Mouse (Mus musculus) spleen, adult 2 months (tissue): ENCODE results near the gene Ppfibp2. TPM values are rescaled to one million over a fixed set of nuclear protein-coding genes. Genes with fewer than 3 reads are reported as not detected.

ENCODE experiments used
- DNase-seq, 2 experiments: peaks; one replicate each; pipeline versions ENCODE4 v3.0.0 to v3.0.0-alpha.2; 2012 to 2021; ENCODE audit warnings: low spot score in 2 of 2, low read depth in 1 of 2
- H3K27ac ChIP-seq: fragments of 200-500 bp; 2 replicates; pipeline ENCODE4 v1.5.1; 2012; ENCODE audit warnings: low read length, inconsistent platforms; ENCODE audit not compliant: insufficient read depth
- H3K27me3 ChIP-seq: fragments of 200-500 bp; 2 replicates; pipeline ENCODE4 v1.6.1; 2012; ENCODE audit warnings: mild to moderate bottlenecking, moderate library complexity, low read length, inconsistent platforms; ENCODE audit not compliant: control insufficient read depth, insufficient read depth
- H3K36me3 ChIP-seq: fragments of 200-500 bp; 2 replicates; pipeline ENCODE4 v1.6.1; 2012; ENCODE audit warnings: mild to moderate bottlenecking, low read length, inconsistent platforms; ENCODE audit not compliant: control insufficient read depth, insufficient read depth
- H3K4me1 ChIP-seq: fragments of 200-500 bp; 2 replicates; pipeline ENCODE4 v1.6.1; 2011; ENCODE audit warnings: inconsistent platforms; ENCODE audit not compliant: control insufficient read depth, insufficient read depth, insufficient read length
- H3K4me3 ChIP-seq: fragments of 200-500 bp; 2 replicates; pipeline ENCODE4 v1.5.1; 2011; ENCODE audit warnings: mild to moderate bottlenecking, inconsistent platforms; ENCODE audit not compliant: insufficient read depth, insufficient read length; ENCODE audit errors: extremely low read depth
- CTCF ChIP-seq: fragments of 200-500 bp; IDR thresholded peaks from 2 replicates; pipeline ENCODE4 v1.5.1; 2011; ENCODE audit warnings: mild to moderate bottlenecking, inconsistent platforms; ENCODE audit not compliant: insufficient read depth, insufficient read length, insufficient replicate concordance; ENCODE audit errors: extremely low read depth
- POLR2A ChIP-seq: fragments of 200-500 bp; IDR thresholded peaks from 2 replicates; pipeline ENCODE4 v1.6.1; 2011; ENCODE audit warnings: low read depth, low read length, inconsistent platforms
- WGBS: fragments of 180-500 bp; shearing (Covaris S2); methylation state at CpG from one replicate; pipeline ENCODE4 v1.1.7; 2018; 5-methylcytosine and 5-hydroxymethylcytosine counted together
- polyA plus RNA-seq: library from polyadenylated mRNA; depleted of rRNA; stranded (reverse); fragments of >200 nt; gene quantifications from 2 replicates; pipeline ENCODE4 v1.2.3, GENCODE M21; 2012

Gene Ppfibp2
- polyA plus RNA-seq, 1 experiment = 5.5 TPM

DNA sequence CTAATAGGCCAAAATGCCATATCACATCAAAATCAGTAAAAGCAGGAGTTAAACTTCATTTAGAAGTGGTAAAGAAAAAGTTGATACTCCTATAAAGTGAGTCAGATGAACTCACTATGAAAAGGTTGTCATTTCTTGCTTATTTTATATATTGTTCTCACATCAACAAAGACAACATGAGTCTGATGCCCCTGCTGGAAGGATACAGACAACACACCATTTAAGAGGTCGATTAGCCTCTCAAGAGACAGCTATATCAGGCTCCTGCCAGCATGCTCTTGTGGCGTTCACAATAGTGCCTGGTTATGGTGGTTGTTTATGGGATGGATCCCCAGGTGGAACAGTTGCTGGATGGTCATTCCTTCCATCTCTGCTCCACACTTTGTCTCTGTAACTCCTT is 138.2 kb downstream of the Ppfibp2 start:
- DNase-seq = no peak
- no peaks in the 10 kb centered on the region for H3K4me1 ChIP-seq
- peaks cover 3% of the 10 kb centered on the region for H3K36me3 ChIP-seq
- H3K27me3 ChIP-seq = no peaks in the 10 kb centered on the region
- H3K4me3 ChIP-seq = no peak overlapping the region
- TF ChIP-seq CTCF (no peak), POLR2A (no peak)
- WGBS = 77% methylated on average over 2 of the region's 2 CpGs
- no peak overlapping the region for H3K27ac ChIP-seq

DNA sequence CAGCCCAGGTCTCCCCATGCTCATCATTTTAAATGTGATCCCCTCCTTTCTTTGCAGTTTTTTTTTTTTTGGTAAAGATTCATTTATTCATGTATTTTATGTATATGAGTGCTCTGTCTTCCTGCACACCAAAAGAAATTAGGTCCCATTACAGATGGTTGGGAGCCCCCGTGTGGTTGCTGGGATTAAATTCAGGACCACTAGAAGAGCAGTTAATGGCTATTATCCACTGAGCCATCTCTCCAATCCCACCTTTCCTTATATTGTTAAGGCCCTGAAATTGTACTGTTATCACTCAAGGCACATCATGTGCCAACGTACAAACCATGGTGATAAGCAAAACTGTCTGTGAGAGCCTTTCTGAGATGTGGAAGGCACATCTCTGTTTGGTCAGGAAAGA is 143.7 kb downstream of the Ppfibp2 start:
- TF ChIP-seq CTCF = no peak
- no peak for TF ChIP-seq POLR2A
- no peak for DNase-seq
- H3K4me3 ChIP-seq = no peak overlapping the region
- no peak overlapping the region for H3K27ac ChIP-seq
- WGBS = 54% methylated on average over 2 of the region's 2 CpGs
- H3K4me1 ChIP-seq = no peaks in the 10 kb centered on the region
- peaks cover 3% of the 10 kb centered on the region for H3K36me3 ChIP-seq
- no peaks in the 10 kb centered on the region for H3K27me3 ChIP-seq

DNA sequence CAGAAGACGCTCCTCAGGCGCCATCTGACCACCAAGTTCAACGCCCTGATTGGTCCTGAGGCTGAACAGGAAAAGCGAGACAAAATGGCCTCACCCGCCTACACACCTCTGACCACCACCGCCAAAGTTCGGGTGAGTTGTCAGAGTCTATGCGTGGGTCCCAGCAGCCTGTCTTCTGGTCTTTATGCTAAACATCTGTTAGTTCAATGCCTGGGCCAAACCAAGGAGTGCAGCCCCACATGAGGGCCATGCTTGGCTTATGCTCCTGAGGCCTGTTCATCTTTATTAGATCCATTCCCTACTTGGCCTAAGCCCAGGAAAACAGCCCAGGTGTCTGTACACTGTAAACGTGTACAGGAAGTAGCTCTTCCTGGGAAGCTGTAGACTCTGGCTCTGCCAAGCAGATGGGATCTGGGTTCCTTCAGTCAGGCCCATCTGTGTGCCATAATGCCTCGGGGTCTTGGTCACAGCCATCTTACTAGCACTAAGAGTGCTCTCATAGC is 148.0 kb downstream of the Ppfibp2 start:
- Histone ChIP-seq H3K4me3 (no peak overlapping the region), H3K27ac (no peak overlapping the region), H3K36me3 (peaks cover 3% of the 10 kb centered on the region), H3K27me3 (no peaks in the 10 kb centered on the region), H3K4me1 (no peaks in the 10 kb centered on the region)
- 90% methylated on average over 10 of the region's 10 CpGs for WGBS
- no peak for DNase-seq
- TF ChIP-seq POLR2A (no peak), CTCF (no peak)

DNA sequence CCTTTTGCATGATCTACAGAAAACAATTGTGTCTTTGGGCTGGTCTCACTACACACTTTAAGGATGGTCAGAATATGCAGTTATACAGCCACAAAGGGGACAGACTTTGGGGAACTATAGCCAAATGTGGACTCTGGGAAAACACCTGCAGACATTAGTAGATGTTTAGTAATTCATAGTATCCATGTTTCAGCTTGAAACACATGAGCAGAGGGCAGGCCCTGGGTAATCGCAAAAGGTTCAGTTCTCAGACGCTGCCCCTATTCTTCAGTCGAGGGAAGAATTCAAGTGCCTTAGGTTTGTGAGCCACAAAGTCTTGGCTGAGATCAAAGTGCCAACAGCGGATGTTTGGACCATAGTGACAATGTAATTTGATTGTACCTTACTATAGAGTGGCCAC is 149.4 kb downstream of the Ppfibp2 start:
- Histone ChIP-seq H3K36me3 (peaks cover 3% of the 10 kb centered on the region), H3K27me3 (no peaks in the 10 kb centered on the region), H3K27ac (no peak overlapping the region), H3K4me3 (no peak overlapping the region), H3K4me1 (no peaks in the 10 kb centered on the region)
- no peak for DNase-seq
- 89% methylated on average over 4 of the region's 4 CpGs for WGBS
- no peak for TF ChIP-seq POLR2A
- TF ChIP-seq CTCF = no peak

- Histone ChIP-seq H3K27me3 (no peaks in the 10 kb centered on the region), H3K4me1 (no peaks in the 10 kb centered on the region), H3K27ac (no peak overlapping the region), H3K36me3 (peaks cover 3% of the 10 kb centered on the region), H3K4me3 (no peak overlapping the region)
- WGBS = 81% methylated on average over 2 of the region's 2 CpGs
- no peak for DNase-seq
- no peak for TF ChIP-seq POLR2A
- no peak for TF ChIP-seq CTCF
Measured at GRCm38 (mm10) chr7:107745111-107745510, 150.1 kb downstream of the Ppfibp2 start.

DNA sequence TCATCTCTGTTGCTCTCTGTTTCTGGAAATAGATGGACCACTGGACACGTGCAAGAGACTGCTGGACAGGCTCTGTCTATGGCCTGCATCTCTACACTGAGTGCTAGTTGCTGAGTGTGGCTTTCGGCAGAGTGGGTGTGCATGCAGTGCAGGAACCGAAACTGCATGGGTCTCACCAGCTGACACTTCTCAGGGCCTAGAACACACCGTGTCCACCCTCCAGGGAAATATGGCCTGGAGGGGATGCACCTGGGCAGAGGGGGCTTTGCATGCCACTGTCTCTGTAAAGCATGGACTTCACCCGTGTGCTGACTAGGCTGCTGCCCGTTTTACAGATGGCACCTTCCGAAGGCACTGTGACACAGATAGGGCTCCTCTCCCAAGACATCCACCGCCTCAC is 151.0 kb downstream of the Ppfibp2 start:
- no peaks in the 10 kb centered on the region for H3K27me3 ChIP-seq
- TF ChIP-seq POLR2A = no peak
- no peak for TF ChIP-seq CTCF
- H3K27ac ChIP-seq = no peak overlapping the region; the same call in 1 of the 2 replicates
- 74% methylated on average over 8 of the region's 8 CpGs for WGBS
- H3K4me3 ChIP-seq = no peak overlapping the region
- peaks cover 3% of the 10 kb centered on the region for H3K36me3 ChIP-seq
- no peaks in the 10 kb centered on the region for H3K4me1 ChIP-seq
- peak in 1 of 2 experiments; percentile 12 for DNase-seq

DNA sequence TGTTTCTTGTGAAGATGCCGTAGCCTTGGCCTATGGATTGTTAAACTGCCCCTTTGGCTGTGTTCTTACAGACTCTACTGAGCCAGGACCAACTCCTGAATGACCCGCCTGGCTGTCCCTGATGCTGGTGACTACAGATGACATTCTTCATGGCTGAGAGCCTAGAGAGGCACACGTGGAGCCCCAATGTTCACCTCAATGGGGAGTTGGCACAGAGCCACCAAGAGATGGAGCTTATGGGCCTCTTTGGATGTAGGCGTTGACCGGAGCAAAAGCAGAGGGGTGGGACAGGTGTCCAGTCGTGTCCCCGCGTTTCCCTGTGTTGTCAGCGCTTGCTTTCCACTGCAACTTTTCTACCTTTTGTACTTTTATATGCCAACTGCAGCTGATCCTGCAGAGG is 152.5 kb downstream of the Ppfibp2 start:
- Histone ChIP-seq H3K4me1 (no peaks in the 10 kb centered on the region), H3K4me3 (no peak overlapping the region), H3K27ac (no peak overlapping the region), H3K36me3 (peaks cover 3% of the 10 kb centered on the region), H3K27me3 (no peaks in the 10 kb centered on the region)
- no peak for TF ChIP-seq CTCF
- TF ChIP-seq POLR2A = no peak
- no peak for DNase-seq
- 89% methylated on average over 9 of the region's 9 CpGs for WGBS

GRCm38 (mm10) chr7:107747954-107748353 is 152.9 kb downstream of the Ppfibp2 start:
- H3K4me1 ChIP-seq = no peaks in the 10 kb centered on the region
- no peak overlapping the region for H3K4me3 ChIP-seq
- 4% methylated on average over 2 of the region's 2 CpGs for WGBS
- no peak overlapping the region for H3K27ac ChIP-seq
- peaks cover 3% of the 10 kb centered on the region for H3K36me3 ChIP-seq
- TF ChIP-seq CTCF (peak; percentile 54; the same call in 1 of the 2 replicates), POLR2A (no peak)
- DNase-seq = peak; percentile 31 to 56
- H3K27me3 ChIP-seq = no peaks in the 10 kb centered on the region
